Mouse (Mus musculus) liver, adult 2 months (tissue): ENCODE measurements at regions not wholly inside any gene's neighbourhood (a gene's known extent, or its start where the extent isn't known, plus 50 kb on each side); places are given as distances from the start of the nearest gene placed in this dataset.

Experiments
- DNase-seq: peaks from one replicate; pipeline ENCODE4 v3.0.0-alpha.2; 2011; ENCODE audit warnings: low read depth, low spot score; ENCODE audit errors: extremely low read depth
- H3K27ac ChIP-seq: fragments of 200-500 bp; replicated peaks from 2 replicates; pipeline ENCODE4 v1.5.1; 2012; ENCODE audit warnings: low read depth, mild to moderate bottlenecking, control low read depth, inconsistent platforms, low read length; ENCODE audit not compliant: insufficient read depth
- H3K27me3 ChIP-seq: fragments of 200-500 bp; 2 replicates; pipeline ENCODE4 v1.6.1; 2012; ENCODE audit warnings: mild to moderate bottlenecking, moderate library complexity, low read length, inconsistent platforms; ENCODE audit not compliant: control insufficient read depth, insufficient read depth
- H3K36me3 ChIP-seq: fragments of 200-500 bp; 2 replicates; pipeline ENCODE4 v1.6.1; 2012; ENCODE audit warnings: low read length, inconsistent platforms; ENCODE audit not compliant: control insufficient read depth, insufficient read depth
- H3K4me1 ChIP-seq: fragments of 200-500 bp; 2 replicates; pipeline ENCODE4 v1.6.1; 2011; ENCODE audit warnings: low read length; ENCODE audit not compliant: control insufficient read depth, insufficient read depth
- H3K4me3 ChIP-seq: fragments of 200-500 bp; 2 replicates; pipeline ENCODE4 v1.5.1; 2011; ENCODE audit warnings: low read depth, mild to moderate bottlenecking, control low read depth, low read length, moderate library complexity; ENCODE audit not compliant: insufficient read depth
- H3K79me2 ChIP-seq: fragments of 200-500 bp; 2 replicates; pipeline ENCODE4 v1.6.1; 2012; ENCODE audit warnings: inconsistent platforms, mild to moderate bottlenecking, low read length, moderate library complexity; ENCODE audit not compliant: control insufficient read depth, insufficient read depth
- H3K9ac ChIP-seq: fragments of 200-500 bp; 2 replicates; pipeline ENCODE4 v1.6.1; 2012; ENCODE audit warnings: low read depth, mild to moderate bottlenecking, control low read depth, inconsistent platforms, low read length
- CTCF ChIP-seq: fragments of 200-500 bp; IDR thresholded peaks from 2 replicates; pipeline ENCODE4 v1.5.1; 2011; ENCODE audit warnings: low read depth, low read length, control low read depth
- POLR2A ChIP-seq: fragments of 200-500 bp; IDR thresholded peaks from 2 replicates; pipeline ENCODE4 v1.6.1; 2011; ENCODE audit warnings: low read length, control low read depth; ENCODE audit not compliant: insufficient read depth; ENCODE audit errors: extremely low read depth
- WGBS: fragments of 180-500 bp; shearing (Covaris S2); methylation state at CpG from one replicate; pipeline ENCODE4 v1.1.7; 2018; 5-methylcytosine and 5-hydroxymethylcytosine counted together

DNA sequence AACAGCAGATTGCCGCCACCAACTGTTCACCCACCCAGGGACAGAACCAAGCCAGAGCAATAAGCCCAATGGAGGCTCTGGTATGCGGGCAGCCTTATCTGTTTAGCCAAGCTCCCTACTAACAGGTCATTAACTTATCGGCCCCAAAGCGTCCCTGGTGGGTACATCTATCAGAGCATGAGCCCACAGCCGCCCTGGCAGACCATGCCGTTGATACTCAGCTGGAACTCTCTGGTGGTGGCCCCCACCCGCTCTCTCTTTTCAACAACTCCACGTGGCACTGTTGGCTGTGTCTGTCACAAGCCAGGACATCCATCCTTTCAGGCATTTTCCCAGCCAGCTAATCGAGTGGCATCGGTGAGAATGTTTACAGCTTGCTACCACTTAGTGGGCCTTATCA, 100.8 kb upstream of the Rbm19 start:
- no peaks in the 10 kb centered on the region for H3K4me1 ChIP-seq
- no peaks in the 10 kb centered on the region for H3K36me3 ChIP-seq
- H3K9ac ChIP-seq: no peak overlapping the region
- no peak overlapping the region for H3K27ac ChIP-seq
- H3K79me2 ChIP-seq: no peaks in the 10 kb centered on the region
- H3K27me3 ChIP-seq: no peaks in the 10 kb centered on the region; the same call in 1 of the 2 replicates
- 15% methylated on average over 10 of the region's 10 CpGs for WGBS
- H3K4me3 ChIP-seq: no peak overlapping the region
- TF ChIP-seq POLR2A (no peak), CTCF (no peak)
- no peak for DNase-seq

DNA sequence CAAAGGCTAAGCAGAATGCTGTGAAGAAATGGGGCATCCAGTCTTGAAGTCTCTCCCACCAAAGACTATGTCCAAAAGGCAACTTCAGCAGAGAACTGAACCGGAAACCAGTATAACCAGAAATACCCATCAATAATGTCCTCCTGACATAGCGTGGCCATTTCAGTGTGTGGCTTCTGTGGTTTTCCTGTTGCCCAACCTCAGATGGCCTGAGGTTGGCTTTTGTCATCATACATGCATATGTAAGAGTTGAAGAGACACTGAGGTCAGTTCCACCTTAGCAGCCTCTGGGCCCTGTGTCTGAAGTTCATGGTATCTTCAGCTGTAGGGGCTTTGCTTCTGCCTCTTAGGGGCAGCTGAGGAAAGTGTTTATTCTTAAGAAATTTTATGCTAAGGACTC, 98.1 kb upstream of the Rbm19 start:
- H3K27ac ChIP-seq: no peak overlapping the region
- H3K27me3 ChIP-seq: no peaks in the 10 kb centered on the region; the same call in 1 of the 2 replicates
- no peak for DNase-seq
- no peak overlapping the region for H3K9ac ChIP-seq
- no peaks in the 10 kb centered on the region for H3K4me1 ChIP-seq
- H3K36me3 ChIP-seq: no peaks in the 10 kb centered on the region
- WGBS: 91% methylated on average over 2 of the region's 2 CpGs
- TF ChIP-seq POLR2A: no peak
- no peak for TF ChIP-seq CTCF
- H3K4me3 ChIP-seq: no peak overlapping the region
- H3K79me2 ChIP-seq: no peaks in the 10 kb centered on the region

DNA sequence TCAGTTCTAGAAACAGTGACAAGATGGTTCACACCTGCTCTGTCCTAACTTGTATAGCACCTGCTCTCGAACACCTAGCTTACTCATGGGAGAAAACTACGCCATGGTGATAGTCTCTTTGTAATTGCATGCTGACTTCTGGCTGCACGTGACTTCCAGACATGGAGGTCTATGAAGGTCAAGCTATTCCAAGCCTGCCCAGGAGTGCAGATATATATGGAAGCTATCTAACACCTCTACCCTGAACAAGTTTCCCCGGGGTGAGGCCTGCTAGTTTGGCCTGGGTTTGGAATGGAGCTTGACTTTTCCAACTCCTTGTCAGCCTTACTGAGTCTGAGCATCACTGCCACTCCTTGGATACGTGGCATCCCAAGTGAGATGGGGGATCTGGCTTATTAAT, 95.5 kb upstream of the Rbm19 start:
- H3K4me3 ChIP-seq: no peak overlapping the region
- H3K27ac ChIP-seq: no peak overlapping the region
- H3K9ac ChIP-seq: no peak overlapping the region
- 70% methylated on average over 5 of the region's 5 CpGs for WGBS
- TF ChIP-seq POLR2A: no peak
- no peak for TF ChIP-seq CTCF
- no peaks in the 10 kb centered on the region for H3K79me2 ChIP-seq
- no peak for DNase-seq
- H3K36me3 ChIP-seq: no peaks in the 10 kb centered on the region
- no peaks in the 10 kb centered on the region for H3K4me1 ChIP-seq
- no peaks in the 10 kb centered on the region; the same call in 1 of the 2 replicates for H3K27me3 ChIP-seq

DNA sequence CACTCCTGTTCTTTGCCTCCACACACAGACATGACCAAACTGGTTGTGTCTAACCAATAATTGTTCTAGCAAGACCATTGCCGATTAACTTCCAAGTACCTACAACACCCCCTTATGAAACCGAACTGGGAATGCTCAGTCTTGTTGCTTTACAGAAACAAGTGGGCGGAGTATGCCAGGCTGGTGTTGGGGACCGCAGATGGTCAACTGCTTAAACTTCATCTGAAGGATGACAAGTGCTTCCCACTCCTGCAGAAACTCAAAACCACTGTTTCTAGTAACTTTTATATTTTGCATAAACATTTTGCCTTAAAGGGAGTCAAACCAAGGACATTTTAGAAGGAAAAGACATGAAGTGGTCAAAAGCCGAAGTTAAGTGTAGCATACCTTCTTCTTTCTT, 94.0 kb upstream of the Rbm19 start:
- 89% methylated on average over 5 of the region's 5 CpGs for WGBS
- Histone ChIP-seq H3K9ac (no peak overlapping the region), H3K27ac (no peak overlapping the region), H3K79me2 (no peaks in the 10 kb centered on the region), H3K27me3 (no peaks in the 10 kb centered on the region), H3K4me1 (no peaks in the 10 kb centered on the region), H3K4me3 (no peak overlapping the region), H3K36me3 (no peaks in the 10 kb centered on the region)
- no peak for DNase-seq
- TF ChIP-seq CTCF (no peak), POLR2A (no peak)

DNA sequence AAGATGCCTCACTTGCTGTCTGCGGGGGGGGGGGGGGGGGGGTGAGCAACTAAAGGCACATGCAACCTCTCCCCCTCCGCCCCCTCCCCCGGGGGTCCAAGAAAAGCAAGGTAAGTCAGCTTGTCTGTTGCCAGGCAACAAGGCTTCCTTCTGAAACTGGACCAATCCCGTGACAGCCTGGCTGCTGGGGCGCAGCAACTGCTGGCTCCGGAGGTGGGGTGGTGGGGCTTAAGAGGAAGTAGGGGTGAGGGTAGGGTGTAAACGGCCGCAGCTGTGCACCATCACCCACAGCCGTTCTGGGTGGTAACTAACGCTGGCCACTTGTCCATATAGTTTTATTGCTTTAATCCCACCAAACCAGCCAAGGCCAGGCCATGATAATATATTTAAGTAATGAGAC, 92.2 kb upstream of the Rbm19 start:
- H3K27ac ChIP-seq: no peak overlapping the region
- no peak for TF ChIP-seq POLR2A
- TF ChIP-seq CTCF: no peak
- H3K79me2 ChIP-seq: no peaks in the 10 kb centered on the region
- H3K4me3 ChIP-seq: no peak overlapping the region
- H3K9ac ChIP-seq: no peak overlapping the region
- H3K27me3 ChIP-seq: no peaks in the 10 kb centered on the region
- 5% methylated on average over 10 of the region's 10 CpGs for WGBS
- no peak for DNase-seq
- H3K36me3 ChIP-seq: no peaks in the 10 kb centered on the region
- H3K4me1 ChIP-seq: no peaks in the 10 kb centered on the region

DNA sequence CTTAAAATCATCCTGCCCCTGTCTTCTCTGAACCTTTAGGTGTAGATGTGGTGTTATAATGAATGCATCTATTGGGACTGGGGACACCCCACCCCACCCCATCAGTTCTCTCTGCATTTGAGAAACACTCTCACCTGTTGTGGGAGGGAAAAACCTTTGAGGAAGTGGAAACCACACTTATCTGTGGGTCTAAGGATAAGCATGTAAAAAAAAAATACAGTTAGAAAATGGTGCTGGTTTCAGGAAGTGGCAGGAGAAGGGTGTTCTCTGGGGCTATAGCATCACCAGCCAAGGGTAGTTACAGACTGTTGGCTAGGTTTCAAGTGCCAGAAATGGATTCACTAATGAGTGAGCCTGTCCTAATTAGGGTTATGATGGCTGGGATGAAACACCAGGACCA, 91.1 kb upstream of the Rbm19 start:
- Histone ChIP-seq H3K4me3 (no peak overlapping the region), H3K9ac (no peak overlapping the region), H3K79me2 (no peaks in the 10 kb centered on the region), H3K27me3 (no peaks in the 10 kb centered on the region), H3K36me3 (no peaks in the 10 kb centered on the region), H3K27ac (no peak overlapping the region), H3K4me1 (no peaks in the 10 kb centered on the region)
- DNase-seq: no peak
- TF ChIP-seq POLR2A (no peak), CTCF (no peak)

DNA sequence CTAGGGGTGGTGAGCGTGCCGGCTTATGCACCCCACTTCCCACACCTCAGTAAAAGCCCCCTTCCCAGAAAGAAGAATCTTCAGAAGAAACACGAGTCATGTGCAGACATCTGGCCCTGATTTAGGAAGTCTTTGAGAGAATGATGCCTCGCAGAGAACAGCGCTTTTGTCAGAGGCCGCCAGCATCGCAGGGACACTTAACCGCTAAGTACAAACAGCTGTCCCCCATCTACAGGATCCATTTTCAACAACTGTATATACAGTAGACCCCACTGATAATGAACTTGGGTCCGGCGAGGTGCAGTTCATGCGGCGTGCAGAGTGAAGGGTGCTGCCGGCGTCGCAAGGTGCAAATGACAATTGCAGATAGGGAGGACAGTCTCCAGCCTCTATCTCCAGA, 85.4 kb upstream of the Rbm19 start:
- TF ChIP-seq POLR2A: no peak
- no peak for TF ChIP-seq CTCF
- no peak overlapping the region for H3K9ac ChIP-seq
- 87% methylated on average over 15 of the region's 15 CpGs for WGBS
- no peaks in the 10 kb centered on the region for H3K27me3 ChIP-seq
- H3K4me3 ChIP-seq: no peak overlapping the region
- no peaks in the 10 kb centered on the region for H3K79me2 ChIP-seq
- H3K27ac ChIP-seq: no peak overlapping the region
- DNase-seq: no peak
- no peaks in the 10 kb centered on the region for H3K36me3 ChIP-seq
- no peaks in the 10 kb centered on the region for H3K4me1 ChIP-seq
